Mouse (Mus musculus) monocyte, adult 59 days (primary cell): Measurements from ENCODE around the gene Eif4e2. TPM values are rescaled to one million over a fixed set of nuclear protein-coding genes. Genes with fewer than 3 reads are reported as not detected.

Experiments
- total RNA-seq, 2 experiments: library from RNA; stranded (reverse); gene quantifications; one replicate each; pipeline ENCODE4 v1.2.4; 2023

Eif4e2 gene
- total RNA-seq = 100 to 1,000 TPM; 108 to 116 TPM

GRCm38 (mm10) chr1:87213735-87214704 lies at the start of gene Eif4e2:
Gene Eif4e2, plus strand, starts transcription at chr1:87213914.

GRCm38 (mm10) chr1:87183013-87183412 lies 30.7 kb upstream of the Eif4e2 start, which contains the start of gene Prss56:
Gene Prss56, plus strand, starts transcription at chr1:87183313.

GRCm38 (mm10) chr1:87190429-87190828 lies 23.3 kb upstream of the Eif4e2 start, which contains the start of gene Chrnd:
Gene Chrnd, plus strand, starts transcription at chr1:87190607.

GRCm38 (mm10) chr1:87204465-87204864 lies 9.2 kb upstream of the Eif4e2 start, which contains the start of gene Chrng:
Gene Chrng, plus strand, starts transcription at chr1:87204657.

GRCm38 (mm10) chr1:87264134-87265006 lies 50.7 kb downstream of the Eif4e2 start, which contains the start of gene Efhd1:
Gene Efhd1, plus strand, starts transcription at chr1:87264363.

Other genes with a start within 250 kb of the Eif4e2 start
- gene Alppl2, start 124.0 kb upstream of the Eif4e2 start, total RNA-seq = not detected
- not detected for gene Alpi, start 112.3 kb upstream of the Eif4e2 start, total RNA-seq
- gene Akp3, start 88.9 kb upstream of the Eif4e2 start, total RNA-seq = not detected
- gene Ecel1, start 57.4 kb upstream of the Eif4e2 start, total RNA-seq = not detected
- not detected for gene Prss56, start 30.6 kb upstream of the Eif4e2 start, total RNA-seq
- not detected for gene Chrnd, start 23.3 kb upstream of the Eif4e2 start, total RNA-seq
- gene Chrng, start 9.3 kb upstream of the Eif4e2 start, total RNA-seq = not detected
- gene Efhd1, start 50.4 kb downstream of the Eif4e2 start, total RNA-seq = not detected
- gene Gigyf2, start 113.1 kb downstream of the Eif4e2 start, total RNA-seq = 10 to 100 TPM; 73.9 to 97.9 TPM
- not detected for gene Kcnj13, start 180.8 kb downstream of the Eif4e2 start, total RNA-seq